Mouse (Mus musculus): ENCODE data around the gene Krtap1-5. TPM values are rescaled to one million over a fixed set of nuclear protein-coding genes. Genes with fewer than 3 reads are reported as not detected.

The Krtap1-5 gene
- polyA plus RNA-seq, 1 experiment from 2014 or later, result not detected

DNA sequence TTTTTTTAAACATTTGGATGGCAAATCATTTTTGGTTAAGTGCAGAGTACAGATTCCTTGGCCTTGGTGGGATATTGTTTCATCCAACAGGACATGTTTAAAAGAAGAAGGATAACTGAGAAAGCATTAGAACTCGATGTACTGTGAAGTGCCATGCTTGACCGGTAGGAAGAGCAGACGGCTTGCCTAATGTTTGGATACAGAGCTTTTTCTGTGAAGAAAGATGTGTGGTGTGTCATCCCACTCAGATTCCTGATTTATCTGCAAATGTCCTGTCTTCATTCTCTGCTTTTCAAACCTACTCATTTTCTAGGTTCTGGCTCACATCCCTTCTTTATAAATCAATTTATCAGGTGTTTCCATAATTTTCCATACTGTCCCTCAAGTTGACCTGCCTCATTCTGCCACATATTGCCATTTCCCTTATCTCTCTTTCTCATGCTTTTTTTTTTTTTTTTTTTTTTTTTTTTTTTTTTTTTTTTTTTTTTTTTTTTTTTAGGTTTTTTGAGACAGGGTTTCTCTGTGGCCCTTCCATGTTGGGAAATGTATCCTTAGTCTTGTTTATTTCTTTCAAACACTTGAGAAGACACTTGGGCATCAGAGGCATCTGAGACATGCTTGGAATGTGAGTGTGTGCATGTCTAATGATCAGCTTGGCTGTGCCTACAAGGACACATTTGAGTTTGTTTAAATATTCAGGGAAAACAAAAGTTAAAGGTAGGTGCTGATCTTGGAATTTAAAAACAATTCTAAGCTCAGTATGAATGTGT lies 22.7 kb downstream of the Krtap1-5 start:
- no peaks in the 10 kb centered on the region for H3K36me3 ChIP-seq (ENCODE audit: control insufficient read depth, insufficient read depth, low read length)
- H3K9me3 ChIP-seq (ENCODE audit: control insufficient read depth, low read length), result no peaks in the 10 kb centered on the region
- no peaks in the 10 kb centered on the region for H3K27me3 ChIP-seq (ENCODE audit: control insufficient read depth, insufficient read depth, low read length)
- 84% methylated on average over 3 of the region's 3 CpGs for WGBS
- H3K9ac ChIP-seq (ENCODE audit: low read length), result no peak overlapping the region
- H3K27ac ChIP-seq (ENCODE audit: low read depth, low read length), result no peak overlapping the region
- H3K4me2 ChIP-seq, result no peak overlapping the region
- no peaks in the 10 kb centered on the region for H3K4me1 ChIP-seq (ENCODE audit: control insufficient read depth, insufficient read depth, low read length)
- DNase-seq (ENCODE audit: low spot score, missing footprints) (no peak), ATAC-seq (ENCODE audit: low FRiP score) (no peak)
- H3K4me3 ChIP-seq (ENCODE audit: low read depth, low read length), result no peak overlapping the region

DNA sequence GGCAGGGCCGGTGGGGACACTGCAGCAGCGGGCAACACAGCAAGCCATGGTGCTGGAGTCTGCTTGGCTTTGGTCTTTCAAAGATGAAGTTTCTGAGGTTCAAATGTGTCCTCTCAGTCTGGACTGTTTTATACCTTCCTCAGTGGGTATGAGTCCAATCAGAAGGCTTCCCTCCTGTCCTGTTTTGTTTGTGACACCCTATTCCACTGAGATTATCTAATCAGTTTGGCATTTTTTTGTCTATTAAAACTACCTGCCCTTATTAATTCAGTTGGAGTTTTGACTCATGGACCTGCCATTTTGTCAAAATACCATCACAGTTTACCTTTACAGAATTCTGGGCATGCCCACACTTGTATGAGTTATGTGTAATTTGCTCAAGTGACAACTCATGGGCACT lies 24.1 kb downstream of the Krtap1-5 start, which contains the start of gene Krtap3-2:
Gene Krtap3-2, minus strand, starts transcription at position 101 of the 400 bp plus-strand sequence.
- 100% methylated on average over 1 of the region's 2 CpGs for WGBS
- ATAC-seq (ENCODE audit: low FRiP score), result no peak
- H3K9me3 ChIP-seq (ENCODE audit: control insufficient read depth, low read length), result no peaks in the 10 kb centered on the region
- H3K27me3 ChIP-seq (ENCODE audit: control insufficient read depth, insufficient read depth, low read length), result no peaks in the 10 kb centered on the region
- H3K9ac ChIP-seq (ENCODE audit: low read length), result no peak within 1 kb of the TSS
- H3K4me3 ChIP-seq (ENCODE audit: low read depth, low read length), result no peak within 1 kb of the TSS
- H3K4me1 ChIP-seq (ENCODE audit: control insufficient read depth, insufficient read depth, low read length), result no peaks in the 10 kb centered on the region
- no peak within 1 kb of the TSS for H3K27ac ChIP-seq (ENCODE audit: low read depth, low read length)
- DNase-seq (ENCODE audit: low spot score, missing footprints), result no peak
- no peaks in the 10 kb centered on the region for H3K36me3 ChIP-seq (ENCODE audit: control insufficient read depth, insufficient read depth, low read length)
- H3K4me2 ChIP-seq, result no peak within 1 kb of the TSS

DNA sequence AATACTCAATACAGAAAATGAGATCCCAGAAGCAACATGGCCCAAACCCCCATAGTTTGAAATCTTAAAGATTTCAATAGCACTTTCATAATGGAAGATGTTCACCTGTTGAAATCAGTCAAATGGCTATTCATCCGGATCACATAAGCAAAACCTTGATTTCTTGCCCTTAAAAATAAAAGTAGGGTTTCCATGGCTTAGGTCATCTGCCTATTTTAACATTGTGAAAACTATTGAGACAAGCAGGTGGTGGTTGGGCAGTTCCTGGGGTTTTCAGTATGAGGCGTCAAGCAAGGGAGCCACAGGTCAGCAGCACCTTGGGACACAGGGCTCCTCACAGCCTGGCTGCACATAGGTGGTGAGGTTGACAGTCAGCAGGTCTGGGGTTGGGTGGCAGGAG lies 24.6 kb downstream of the Krtap1-5 start:
- ATAC-seq (ENCODE audit: low FRiP score) (no peak), DNase-seq (ENCODE audit: low spot score, missing footprints) (no peak)
- 84% methylated on average over 2 of the region's 2 CpGs for WGBS
- Histone ChIP-seq H3K27ac (ENCODE audit: low read depth, low read length) (no peak overlapping the region), H3K9me3 (ENCODE audit: control insufficient read depth, low read length) (no peaks in the 10 kb centered on the region), H3K36me3 (ENCODE audit: control insufficient read depth, insufficient read depth, low read length) (no peaks in the 10 kb centered on the region), H3K27me3 (ENCODE audit: control insufficient read depth, insufficient read depth, low read length) (no peaks in the 10 kb centered on the region), H3K9ac (ENCODE audit: low read length) (no peak overlapping the region), H3K4me2 (no peak overlapping the region), H3K4me1 (ENCODE audit: control insufficient read depth, insufficient read depth, low read length) (no peaks in the 10 kb centered on the region), H3K4me3 (ENCODE audit: low read depth, low read length) (no peak overlapping the region)

DNA sequence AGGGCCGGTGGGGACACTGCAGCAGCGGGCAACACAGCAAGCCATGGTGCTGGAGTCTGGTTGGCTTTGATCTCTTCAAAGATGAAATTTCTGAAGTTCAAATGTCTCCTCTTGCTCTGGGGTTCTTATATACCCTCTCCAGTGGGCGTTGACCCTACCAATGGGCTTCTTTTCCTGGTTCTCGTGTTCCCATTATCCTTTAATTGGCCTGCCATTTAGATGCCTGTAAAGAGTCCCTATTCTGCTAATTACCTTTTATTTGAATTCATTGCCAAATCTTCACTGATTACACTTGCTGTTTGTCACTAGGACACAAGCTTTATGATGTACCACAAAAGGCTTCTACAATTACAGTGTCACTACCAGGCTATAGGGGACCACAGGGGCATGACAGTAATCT lies 30.1 kb downstream of the Krtap1-5 start, which contains the start of gene Krtap3-3:
Gene Krtap3-3, minus strand, starts transcription at position 101 of the 400 bp plus-strand sequence.
- no peaks in the 10 kb centered on the region for H3K9me3 ChIP-seq (ENCODE audit: control insufficient read depth, low read length)
- no peak within 1 kb of the TSS for H3K4me2 ChIP-seq
- no peak within 1 kb of the TSS for H3K27ac ChIP-seq (ENCODE audit: low read depth, low read length)
- no peak within 1 kb of the TSS for H3K9ac ChIP-seq (ENCODE audit: low read length)
- no peaks in the 10 kb centered on the region for H3K4me1 ChIP-seq (ENCODE audit: control insufficient read depth, insufficient read depth, low read length)
- no peak for DNase-seq (ENCODE audit: low spot score, missing footprints)
- no peaks in the 10 kb centered on the region for H3K36me3 ChIP-seq (ENCODE audit: control insufficient read depth, insufficient read depth, low read length)
- no peak within 1 kb of the TSS for H3K4me3 ChIP-seq (ENCODE audit: low read depth, low read length)
- ATAC-seq (ENCODE audit: low FRiP score), result no peak
- WGBS, result 81% methylated on average over 4 of the region's 4 CpGs
- H3K27me3 ChIP-seq (ENCODE audit: control insufficient read depth, insufficient read depth, low read length), result no peaks in the 10 kb centered on the region

DNA sequence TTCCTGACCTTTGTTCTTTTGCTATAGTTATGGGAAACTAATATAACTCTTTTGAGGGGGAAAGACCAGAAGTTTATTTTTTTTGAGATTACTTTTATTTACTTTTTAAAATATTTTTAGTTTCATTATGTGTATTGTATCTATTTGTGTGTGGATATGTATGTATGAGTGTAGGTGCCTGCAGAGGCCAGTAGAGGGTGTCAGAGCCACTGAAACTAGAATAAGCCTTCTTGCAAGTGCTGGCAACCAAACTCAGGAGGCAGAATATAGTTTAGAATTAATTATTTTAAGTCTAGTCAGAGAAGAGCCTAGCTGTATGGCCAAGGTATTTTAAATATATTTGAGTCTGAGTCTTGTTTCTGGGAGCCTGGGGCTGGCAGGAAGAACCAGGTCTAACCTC lies 32.9 kb downstream of the Krtap1-5 start:
- H3K9me3 ChIP-seq (ENCODE audit: control insufficient read depth, low read length), result no peaks in the 10 kb centered on the region
- no peak overlapping the region for H3K4me2 ChIP-seq
- ATAC-seq (ENCODE audit: low FRiP score) (no peak), DNase-seq (ENCODE audit: low spot score, missing footprints) (no peak)
- no peaks in the 10 kb centered on the region for H3K27me3 ChIP-seq (ENCODE audit: control insufficient read depth, insufficient read depth, low read length)
- H3K9ac ChIP-seq (ENCODE audit: low read length), result no peak overlapping the region
- no peaks in the 10 kb centered on the region for H3K4me1 ChIP-seq (ENCODE audit: control insufficient read depth, insufficient read depth, low read length)
- no peak overlapping the region for H3K4me3 ChIP-seq (ENCODE audit: low read depth, low read length)
- H3K27ac ChIP-seq (ENCODE audit: low read depth, low read length), result no peak overlapping the region
- no peaks in the 10 kb centered on the region for H3K36me3 ChIP-seq (ENCODE audit: control insufficient read depth, insufficient read depth, low read length)

DNA sequence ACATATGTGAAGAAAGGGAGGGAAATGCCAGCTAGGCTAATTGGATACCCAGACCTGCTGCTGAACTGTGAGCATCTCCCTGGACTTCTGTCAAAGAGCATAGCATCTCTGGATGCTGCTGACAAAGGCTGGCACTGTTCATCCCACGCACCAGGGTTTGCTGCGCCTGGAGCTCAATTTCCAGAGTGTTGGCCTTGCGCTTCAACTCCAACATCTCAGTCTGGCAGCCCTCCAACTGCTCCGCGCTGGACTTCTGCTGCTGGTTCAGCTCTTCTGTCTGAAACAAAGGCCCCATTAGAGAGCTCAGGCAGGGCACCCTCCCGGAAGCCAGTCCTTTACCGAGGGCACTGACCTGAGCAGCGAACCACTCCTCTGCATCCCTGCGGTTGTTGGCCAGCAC lies 41.1 kb downstream of the Krtap1-5 start:
- no peaks in the 10 kb centered on the region for H3K9me3 ChIP-seq (ENCODE audit: control insufficient read depth, low read length)
- ATAC-seq (ENCODE audit: low FRiP score), result no peak
- H3K27ac ChIP-seq (ENCODE audit: low read depth, low read length), result no peak overlapping the region
- no peak overlapping the region for H3K4me3 ChIP-seq (ENCODE audit: low read depth, low read length)
- H3K9ac ChIP-seq (ENCODE audit: low read length), result no peak overlapping the region
- H3K4me2 ChIP-seq, result no peak overlapping the region
- H3K36me3 ChIP-seq (ENCODE audit: control insufficient read depth, insufficient read depth, low read length), result no peaks in the 10 kb centered on the region
- no peak for DNase-seq (ENCODE audit: low spot score, missing footprints)
- WGBS, result 77% methylated on average over 9 of the region's 9 CpGs
- no peaks in the 10 kb centered on the region for H3K4me1 ChIP-seq (ENCODE audit: control insufficient read depth, insufficient read depth, low read length)
- no peaks in the 10 kb centered on the region for H3K27me3 ChIP-seq (ENCODE audit: control insufficient read depth, insufficient read depth, low read length)

Other genes with a start within 250 kb of the Krtap1-5 start
- 0.68 and 0.94 TPM in 2 replicates for gene Krt26, start 243.1 kb downstream of the Krtap1-5 start, polyA plus RNA-seq (2014; fragmentation: Nextera tagmentation; extraction: Ambion mirVana)
- gene Krt27, start 229.9 kb downstream of the Krtap1-5 start, polyA plus RNA-seq (2014; fragmentation: Nextera tagmentation; extraction: Ambion mirVana), result not detected in 2 replicates
- 0.26 and 0.61 TPM in 2 replicates for gene Krt28, start 206.1 kb downstream of the Krtap1-5 start, polyA plus RNA-seq (2014; fragmentation: Nextera tagmentation; extraction: Ambion mirVana)
- gene Krt10, start 191.7 kb downstream of the Krtap1-5 start, polyA plus RNA-seq (2014; fragmentation: Nextera tagmentation; extraction: Ambion mirVana), result 31.6 and 38.3 TPM in 2 replicates
- not detected in 2 replicates for gene Krt12, start 158.8 kb downstream of the Krtap1-5 start, polyA plus RNA-seq (2014; fragmentation: Nextera tagmentation; extraction: Ambion mirVana)
- 0.11 and 0.42 TPM in 2 replicates for gene Krt20, start 142.9 kb downstream of the Krtap1-5 start, polyA plus RNA-seq (2014; fragmentation: Nextera tagmentation; extraction: Ambion mirVana)
- gene Krt23, start 87.9 kb downstream of the Krtap1-5 start, polyA plus RNA-seq (2014; fragmentation: Nextera tagmentation; extraction: Ambion mirVana), result 0.14 TPM in 1 of 2 replicates, not detected in the other
- not detected in 2 replicates for gene Krt39, start 59.7 kb downstream of the Krtap1-5 start, polyA plus RNA-seq (2014; fragmentation: Nextera tagmentation; extraction: Ambion mirVana)
- not detected in 2 replicates for gene Krt40, start 37.9 kb downstream of the Krtap1-5 start, polyA plus RNA-seq (2014; fragmentation: Nextera tagmentation; extraction: Ambion mirVana)
- gene Krtap3-3, start 30.2 kb downstream of the Krtap1-5 start, polyA plus RNA-seq (2014; fragmentation: Nextera tagmentation; extraction: Ambion mirVana), result not detected in 2 replicates
- gene Krtap3-2, start 24.2 kb downstream of the Krtap1-5 start, polyA plus RNA-seq (2014; fragmentation: Nextera tagmentation; extraction: Ambion mirVana), result not detected in 2 replicates
- gene Gm11939, start 21.6 kb downstream of the Krtap1-5 start, polyA plus RNA-seq (2014; fragmentation: Nextera tagmentation; extraction: Ambion mirVana), result not detected in 2 replicates
- not detected in 2 replicates for gene Krtap3-1, start 14.4 kb downstream of the Krtap1-5 start, polyA plus RNA-seq (2014; fragmentation: Nextera tagmentation; extraction: Ambion mirVana)
- not detected in 2 replicates for gene Krtap1-4, start 2.6 kb upstream of the Krtap1-5 start, polyA plus RNA-seq (2014; fragmentation: Nextera tagmentation; extraction: Ambion mirVana)
- not detected in 2 replicates for gene Krtap1-3, start 10.3 kb upstream of the Krtap1-5 start, polyA plus RNA-seq (2014; fragmentation: Nextera tagmentation; extraction: Ambion mirVana)
- gene Krtap9-3, start 17.1 kb upstream of the Krtap1-5 start, polyA plus RNA-seq (2014; fragmentation: Nextera tagmentation; extraction: Ambion mirVana), result not detected in 2 replicates
- not detected in 2 replicates for gene Gm11938, start 22.3 kb upstream of the Krtap1-5 start, polyA plus RNA-seq (2014; fragmentation: Nextera tagmentation; extraction: Ambion mirVana)
- not detected in 2 replicates for gene Gm11937, start 29.2 kb upstream of the Krtap1-5 start, polyA plus RNA-seq (2014; fragmentation: Nextera tagmentation; extraction: Ambion mirVana)
- gene Krtap2-4, start 33.8 kb upstream of the Krtap1-5 start, polyA plus RNA-seq (2014; fragmentation: Nextera tagmentation; extraction: Ambion mirVana), result not detected in 2 replicates
- not detected in 2 replicates for gene Gm11562, start 39.4 kb upstream of the Krtap1-5 start, polyA plus RNA-seq (2014; fragmentation: Nextera tagmentation; extraction: Ambion mirVana)
- gene Krtap4-1, start 47.2 kb upstream of the Krtap1-5 start, polyA plus RNA-seq (2014; fragmentation: Nextera tagmentation; extraction: Ambion mirVana), result not detected in 2 replicates
- gene Krtap4-2, start 54.1 kb upstream of the Krtap1-5 start, polyA plus RNA-seq (2014; fragmentation: Nextera tagmentation; extraction: Ambion mirVana), result not detected in 2 replicates
- not detected in 2 replicates for gene Krtap4-7, start 63.1 kb upstream of the Krtap1-5 start, polyA plus RNA-seq (2014; fragmentation: Nextera tagmentation; extraction: Ambion mirVana)
- gene Gm11555, start 69.2 kb upstream of the Krtap1-5 start, polyA plus RNA-seq (2014; fragmentation: Nextera tagmentation; extraction: Ambion mirVana), result not detected in 2 replicates
- gene Gm11563, start 77.9 kb upstream of the Krtap1-5 start, polyA plus RNA-seq (2014; fragmentation: Nextera tagmentation; extraction: Ambion mirVana), result not detected in 2 replicates
- not detected in 2 replicates for gene Krtap4-6, start 84.9 kb upstream of the Krtap1-5 start, polyA plus RNA-seq (2014; fragmentation: Nextera tagmentation; extraction: Ambion mirVana)
- not detected in 2 replicates for gene Gm14190, start 109.7 kb upstream of the Krtap1-5 start, polyA plus RNA-seq (2014; fragmentation: Nextera tagmentation; extraction: Ambion mirVana)
- gene Gm14180, start 153.3 kb upstream of the Krtap1-5 start, polyA plus RNA-seq (2014; fragmentation: Nextera tagmentation; extraction: Ambion mirVana), result not detected in 2 replicates
- not detected in 2 replicates for gene Gm11595, start 191.9 kb upstream of the Krtap1-5 start, polyA plus RNA-seq (2014; fragmentation: Nextera tagmentation; extraction: Ambion mirVana)
- not detected in 2 replicates for gene Krtap4-8, start 199.7 kb upstream of the Krtap1-5 start, polyA plus RNA-seq (2014; fragmentation: Nextera tagmentation; extraction: Ambion mirVana)
- gene Krtap4-9, start 204.2 kb upstream of the Krtap1-5 start, polyA plus RNA-seq (2014; fragmentation: Nextera tagmentation; extraction: Ambion mirVana), result not detected in 2 replicates
- gene Gm11596, start 212.5 kb upstream of the Krtap1-5 start, polyA plus RNA-seq (2014; fragmentation: Nextera tagmentation; extraction: Ambion mirVana), result not detected in 2 replicates
- gene Gm11569, start 217.9 kb upstream of the Krtap1-5 start, polyA plus RNA-seq (2014; fragmentation: Nextera tagmentation; extraction: Ambion mirVana), result not detected in 2 replicates
- gene Gm11554, start 223.4 kb upstream of the Krtap1-5 start, polyA plus RNA-seq (2014; fragmentation: Nextera tagmentation; extraction: Ambion mirVana), result not detected in 2 replicates
- gene Krtap4-13, start 228.9 kb upstream of the Krtap1-5 start, polyA plus RNA-seq (2014; fragmentation: Nextera tagmentation; extraction: Ambion mirVana), result not detected in 2 replicates
- not detected in 2 replicates for gene Gm11564, start 234.7 kb upstream of the Krtap1-5 start, polyA plus RNA-seq (2014; fragmentation: Nextera tagmentation; extraction: Ambion mirVana)

All from midbrain, embryonic 11.5 days (tissue).